Mouse (Mus musculus): ENCODE measurements around the gene Cyb5r1. TPM values are rescaled to one million over a fixed set of nuclear protein-coding genes. Genes with fewer than 3 reads are reported as not detected.
A peak's percentile ranks its signal among the peaks of the same experiment; 100 is the strongest.

The Cyb5r1 gene
- 41.6 and 44.4 TPM in 2 replicates for polyA plus RNA-seq (2016; fragmentation: Nextera tagmentation; extraction: Ambion mirVana)

- H3K4me1 ChIP-seq, result peaks cover 16% of the 10 kb centered on the region
- H3K27ac ChIP-seq, result peak within 1 kb of the TSS; percentile 89
- 2% methylated on average over 43 of the region's 43 CpGs for WGBS
- no peaks in the 10 kb centered on the region for H3K9me3 ChIP-seq (replicated peaks)
- peak; percentile 92 for DNase-seq (ENCODE audit: low spot score)
- H3K27me3 ChIP-seq (ENCODE audit: low read depth, poor library complexity, severe bottlenecking), result no peaks in the 10 kb centered on the region
- H3K36me3 ChIP-seq, result peaks cover 35% of the 10 kb centered on the region
- H3K4me3 ChIP-seq, result peak within 1 kb of the TSS; percentile 88
Measured at GRCm38 (mm10) chr1:134405509-134406413, at the start of gene Cyb5r1. Cyb5r1 (plus strand) TSS chr1:134405559.

GRCm38 (mm10) chr1:134357461-134357860, 47.9 kb upstream of the Cyb5r1 start:
- peaks cover 9% of the 10 kb centered on the region for H3K4me1 ChIP-seq
- no peaks in the 10 kb centered on the region for H3K27me3 ChIP-seq (ENCODE audit: low read depth, poor library complexity, severe bottlenecking)
- WGBS, result 88% methylated on average over 4 of the region's 4 CpGs
- H3K27ac ChIP-seq, result no peak overlapping the region
- no peak overlapping the region for H3K4me3 ChIP-seq
- no peak for DNase-seq (ENCODE audit: low spot score)
- no peaks in the 10 kb centered on the region for H3K9me3 ChIP-seq (replicated peaks)
- peaks cover 80% of the 10 kb centered on the region for H3K36me3 ChIP-seq

- H3K4me1 ChIP-seq, result peaks cover 13% of the 10 kb centered on the region
- H3K27ac ChIP-seq, result no peak overlapping the region
- 86% methylated on average over 7 of the region's 7 CpGs for WGBS
- no peaks in the 10 kb centered on the region for H3K9me3 ChIP-seq (replicated peaks)
- no peaks in the 10 kb centered on the region for H3K27me3 ChIP-seq (ENCODE audit: low read depth, poor library complexity, severe bottlenecking)
- DNase-seq (ENCODE audit: low spot score), result no peak
- peaks cover 48% of the 10 kb centered on the region for H3K36me3 ChIP-seq
- H3K4me3 ChIP-seq, result peak overlapping the region; percentile 93
Measured at GRCm38 (mm10) chr1:134360656-134361055, 44.7 kb upstream of the Cyb5r1 start.

GRCm38 (mm10) chr1:134361195-134361856, 44.0 kb upstream of the Cyb5r1 start:
- DNase-seq (ENCODE audit: low spot score), result no peak
- peak overlapping the region; percentile 95 for H3K27ac ChIP-seq
- H3K27me3 ChIP-seq (ENCODE audit: low read depth, poor library complexity, severe bottlenecking), result no peaks in the 10 kb centered on the region
- H3K36me3 ChIP-seq, result peaks cover 41% of the 10 kb centered on the region
- 2% methylated on average over 44 of the region's 44 CpGs for WGBS
- peaks cover 13% of the 10 kb centered on the region for H3K4me1 ChIP-seq
- peak overlapping the region; percentile 93 for H3K4me3 ChIP-seq
- no peaks in the 10 kb centered on the region for H3K9me3 ChIP-seq (replicated peaks)

- WGBS, result under 1% methylated on average over 38 of the region's 38 CpGs
- no peaks in the 10 kb centered on the region for H3K27me3 ChIP-seq (ENCODE audit: low read depth, poor library complexity, severe bottlenecking)
- H3K4me1 ChIP-seq, result peaks cover 13% of the 10 kb centered on the region
- peak within 1 kb of the TSS; percentile 95 for H3K27ac ChIP-seq
- peaks cover 37% of the 10 kb centered on the region for H3K36me3 ChIP-seq
- peak within 1 kb of the TSS; percentile 93 for H3K4me3 ChIP-seq
- DNase-seq (ENCODE audit: low spot score), result peak; percentile 98
- H3K9me3 ChIP-seq (replicated peaks), result no peaks in the 10 kb centered on the region
Measured at GRCm38 (mm10) chr1:134361857-134362212, 43.5 kb upstream of the Cyb5r1 start, which contains the start of gene Tmem183a. Tmem183a (minus strand) TSS chr1:134361979.

GRCm38 (mm10) chr1:134363194-134363593, 42.2 kb upstream of the Cyb5r1 start:
- DNase-seq (ENCODE audit: low spot score), result no peak
- peaks cover 25% of the 10 kb centered on the region for H3K36me3 ChIP-seq
- no peak overlapping the region for H3K27ac ChIP-seq
- H3K4me1 ChIP-seq, result peaks cover 13% of the 10 kb centered on the region
- H3K4me3 ChIP-seq, result no peak overlapping the region
- no peaks in the 10 kb centered on the region for H3K27me3 ChIP-seq (ENCODE audit: low read depth, poor library complexity, severe bottlenecking)
- WGBS, result 81% methylated on average over 4 of the region's 4 CpGs
- no peaks in the 10 kb centered on the region for H3K9me3 ChIP-seq (replicated peaks)

GRCm38 (mm10) chr1:134365491-134365890, 39.9 kb upstream of the Cyb5r1 start:
- no peak for DNase-seq (ENCODE audit: low spot score)
- Histone ChIP-seq H3K9me3 (replicated peaks) (no peaks in the 10 kb centered on the region), H3K4me3 (no peak overlapping the region), H3K27me3 (ENCODE audit: low read depth, poor library complexity, severe bottlenecking) (no peaks in the 10 kb centered on the region), H3K4me1 (peaks cover 13% of the 10 kb centered on the region), H3K27ac (no peak overlapping the region), H3K36me3 (peaks cover 2% of the 10 kb centered on the region)
- 70% methylated on average over 5 of the region's 5 CpGs for WGBS

- Histone ChIP-seq H3K4me3 (no peak overlapping the region), H3K27me3 (ENCODE audit: low read depth, poor library complexity, severe bottlenecking) (no peaks in the 10 kb centered on the region), H3K4me1 (no peaks in the 10 kb centered on the region), H3K27ac (no peak overlapping the region), H3K9me3 (replicated peaks) (no peaks in the 10 kb centered on the region), H3K36me3 (no peaks in the 10 kb centered on the region)
- peak; percentile 50 for DNase-seq (ENCODE audit: low spot score)
- WGBS, result 56% methylated on average over 9 of the region's 9 CpGs
Measured at GRCm38 (mm10) chr1:134368777-134369337, 36.5 kb upstream of the Cyb5r1 start.

- no peak for DNase-seq (ENCODE audit: low spot score)
- Histone ChIP-seq H3K27me3 (ENCODE audit: low read depth, poor library complexity, severe bottlenecking) (no peaks in the 10 kb centered on the region), H3K4me1 (no peaks in the 10 kb centered on the region), H3K27ac (no peak overlapping the region), H3K9me3 (replicated peaks) (no peaks in the 10 kb centered on the region), H3K36me3 (no peaks in the 10 kb centered on the region), H3K4me3 (no peak overlapping the region)
- WGBS, result 72% methylated on average over 2 of the region's 2 CpGs
Measured at GRCm38 (mm10) chr1:134374124-134374523, 31.2 kb upstream of the Cyb5r1 start.

- Histone ChIP-seq H3K4me3 (no peak overlapping the region), H3K27ac (no peak overlapping the region), H3K36me3 (no peaks in the 10 kb centered on the region), H3K4me1 (peaks cover 8% of the 10 kb centered on the region), H3K9me3 (replicated peaks) (no peaks in the 10 kb centered on the region), H3K27me3 (ENCODE audit: low read depth, poor library complexity, severe bottlenecking) (0 out of 2 replicates have a peak, but pooled peaks cover 6% of the 10 kb centered on the region)
- 79% methylated on average over 2 of the region's 2 CpGs for WGBS
- DNase-seq (ENCODE audit: low spot score), result no peak
Measured at GRCm38 (mm10) chr1:134381051-134381450, 24.3 kb upstream of the Cyb5r1 start.

GRCm38 (mm10) chr1:134381795-134382625, 23.3 kb upstream of the Cyb5r1 start:
- Histone ChIP-seq H3K4me1 (peaks cover 8% of the 10 kb centered on the region), H3K27me3 (ENCODE audit: low read depth, poor library complexity, severe bottlenecking) (0 out of 2 replicates have a peak, but pooled peaks cover 6% of the 10 kb centered on the region), H3K36me3 (no peaks in the 10 kb centered on the region), H3K9me3 (replicated peaks) (no peaks in the 10 kb centered on the region), H3K27ac (peak overlapping the region; percentile 56; the same call in 1 of the 2 replicates), H3K4me3 (peak overlapping the region; percentile 43)
- WGBS, result 5% methylated on average over 19 of the region's 19 CpGs
- DNase-seq (ENCODE audit: low spot score), result no peak

GRCm38 (mm10) chr1:134384581-134384980, 20.8 kb upstream of the Cyb5r1 start:
- Histone ChIP-seq H3K9me3 (replicated peaks) (no peaks in the 10 kb centered on the region), H3K4me3 (no peak overlapping the region), H3K27ac (no peak overlapping the region), H3K27me3 (ENCODE audit: low read depth, poor library complexity, severe bottlenecking) (0 out of 2 replicates have a peak, but pooled peaks cover 6% of the 10 kb centered on the region), H3K4me1 (peaks cover 8% of the 10 kb centered on the region), H3K36me3 (no peaks in the 10 kb centered on the region)
- WGBS, result 87% methylated on average over 4 of the region's 4 CpGs
- no peak for DNase-seq (ENCODE audit: low spot score)
